Mouse (Mus musculus): ENCODE data around the gene Zdhhc16. TPM values are rescaled to one million over a fixed set of nuclear protein-coding genes. Genes with fewer than 3 reads are reported as not detected.

The Zdhhc16 gene
- 57.5 TPM for polyA plus RNA-seq (2015; fragmentation: Illumina TruSeq; extraction: RNeasy Lipid Tissue Mini Kit (QIAGEN cat#74804); ENCODE audit: insufficient read depth, low replicate concordance)

GRCm38 (mm10) chr19:41933179-41934086 is at the start of gene Zdhhc16, which contains the start of gene Exosc1:
Gene Zdhhc16, plus strand, starts transcription at chr19:41933480.
Gene Exosc1, minus strand, starts transcription at chr19:41933423.

GRCm38 (mm10) chr19:41895460-41896318 is 37.6 kb upstream of the Zdhhc16 start, which contains the start of gene Rrp12:
Gene Rrp12, minus strand, starts transcription at chr19:41896173.

GRCm38 (mm10) chr19:41911178-41912073 is 21.9 kb upstream of the Zdhhc16 start, which contains the start of gene Pgam1:
Gene Pgam1, plus strand, starts transcription at chr19:41911923.

GRCm38 (mm10) chr19:41980819-41981594 is 47.7 kb downstream of the Zdhhc16 start, which contains the start of gene Mms19:
Gene Mms19, minus strand, starts transcription at chr19:41981157.

GRCm38 (mm10) chr19:41981595-41981927 is 48.3 kb downstream of the Zdhhc16 start, which contains the start of gene Ubtd1:
Gene Ubtd1, plus strand, starts transcription at chr19:41981763.

Other genes with a start within 250 kb of the Zdhhc16 start
- 0.59 TPM for gene Slit1, start 189.8 kb upstream of the Zdhhc16 start, polyA plus RNA-seq (2015; fragmentation: Illumina TruSeq; extraction: RNeasy Lipid Tissue Mini Kit (QIAGEN cat#74804); ENCODE audit: insufficient read depth, low replicate concordance)
- 21.3 TPM for gene Arhgap19, start 131.4 kb upstream of the Zdhhc16 start, polyA plus RNA-seq (2015; fragmentation: Illumina TruSeq; extraction: RNeasy Lipid Tissue Mini Kit (QIAGEN cat#74804); ENCODE audit: insufficient read depth, low replicate concordance)
- 5.9 TPM for gene Frat1, start 103.5 kb upstream of the Zdhhc16 start, polyA plus RNA-seq (2015; fragmentation: Illumina TruSeq; extraction: RNeasy Lipid Tissue Mini Kit (QIAGEN cat#74804); ENCODE audit: insufficient read depth, low replicate concordance)
- gene Frat2, start 85.3 kb upstream of the Zdhhc16 start, polyA plus RNA-seq (2015; fragmentation: Illumina TruSeq; extraction: RNeasy Lipid Tissue Mini Kit (QIAGEN cat#74804); ENCODE audit: insufficient read depth, low replicate concordance): 6.5 TPM
- 6.1 TPM for gene Rrp12, start 37.3 kb upstream of the Zdhhc16 start, polyA plus RNA-seq (2015; fragmentation: Illumina TruSeq; extraction: RNeasy Lipid Tissue Mini Kit (QIAGEN cat#74804); ENCODE audit: insufficient read depth, low replicate concordance)
- 103 TPM for gene Pgam1, start 21.6 kb upstream of the Zdhhc16 start, polyA plus RNA-seq (2015; fragmentation: Illumina TruSeq; extraction: RNeasy Lipid Tissue Mini Kit (QIAGEN cat#74804); ENCODE audit: insufficient read depth, low replicate concordance)
- 43.0 TPM for gene Exosc1, start 57 bp upstream of the Zdhhc16 start, polyA plus RNA-seq (2015; fragmentation: Illumina TruSeq; extraction: RNeasy Lipid Tissue Mini Kit (QIAGEN cat#74804); ENCODE audit: insufficient read depth, low replicate concordance)
- 44.2 TPM for gene Mms19, start 47.7 kb downstream of the Zdhhc16 start, polyA plus RNA-seq (2015; fragmentation: Illumina TruSeq; extraction: RNeasy Lipid Tissue Mini Kit (QIAGEN cat#74804); ENCODE audit: insufficient read depth, low replicate concordance)
- gene Ubtd1, start 48.3 kb downstream of the Zdhhc16 start, polyA plus RNA-seq (2015; fragmentation: Illumina TruSeq; extraction: RNeasy Lipid Tissue Mini Kit (QIAGEN cat#74804); ENCODE audit: insufficient read depth, low replicate concordance): 2.3 TPM
- 1.9 TPM for gene Ankrd2, start 102.5 kb downstream of the Zdhhc16 start, polyA plus RNA-seq (2015; fragmentation: Illumina TruSeq; extraction: RNeasy Lipid Tissue Mini Kit (QIAGEN cat#74804); ENCODE audit: insufficient read depth, low replicate concordance)
- 1.3 TPM for gene Hoga1, start 112.1 kb downstream of the Zdhhc16 start, polyA plus RNA-seq (2015; fragmentation: Illumina TruSeq; extraction: RNeasy Lipid Tissue Mini Kit (QIAGEN cat#74804); ENCODE audit: insufficient read depth, low replicate concordance)
- 0.23 TPM for gene 4933411K16Rik, start 118.8 kb downstream of the Zdhhc16 start, polyA plus RNA-seq (2015; fragmentation: Illumina TruSeq; extraction: RNeasy Lipid Tissue Mini Kit (QIAGEN cat#74804); ENCODE audit: insufficient read depth, low replicate concordance)
- 0.28 TPM for gene Morn4, start 152.9 kb downstream of the Zdhhc16 start, polyA plus RNA-seq (2015; fragmentation: Illumina TruSeq; extraction: RNeasy Lipid Tissue Mini Kit (QIAGEN cat#74804); ENCODE audit: insufficient read depth, low replicate concordance)
- gene Pi4k2a, start 157.0 kb downstream of the Zdhhc16 start, polyA plus RNA-seq (2015; fragmentation: Illumina TruSeq; extraction: RNeasy Lipid Tissue Mini Kit (QIAGEN cat#74804); ENCODE audit: insufficient read depth, low replicate concordance): 19.3 TPM
- 8.0 TPM for gene Avpi1, start 195.6 kb downstream of the Zdhhc16 start, polyA plus RNA-seq (2015; fragmentation: Illumina TruSeq; extraction: RNeasy Lipid Tissue Mini Kit (QIAGEN cat#74804); ENCODE audit: insufficient read depth, low replicate concordance)
- gene Marveld1, start 213.9 kb downstream of the Zdhhc16 start, polyA plus RNA-seq (2015; fragmentation: Illumina TruSeq; extraction: RNeasy Lipid Tissue Mini Kit (QIAGEN cat#74804); ENCODE audit: insufficient read depth, low replicate concordance): 42.8 TPM
- gene Zfyve27, start 230.5 kb downstream of the Zdhhc16 start, polyA plus RNA-seq (2015; fragmentation: Illumina TruSeq; extraction: RNeasy Lipid Tissue Mini Kit (QIAGEN cat#74804); ENCODE audit: insufficient read depth, low replicate concordance): 30.0 TPM